Mouse (Mus musculus): Measurements from ENCODE around the gene Wnt2b.

DNA sequence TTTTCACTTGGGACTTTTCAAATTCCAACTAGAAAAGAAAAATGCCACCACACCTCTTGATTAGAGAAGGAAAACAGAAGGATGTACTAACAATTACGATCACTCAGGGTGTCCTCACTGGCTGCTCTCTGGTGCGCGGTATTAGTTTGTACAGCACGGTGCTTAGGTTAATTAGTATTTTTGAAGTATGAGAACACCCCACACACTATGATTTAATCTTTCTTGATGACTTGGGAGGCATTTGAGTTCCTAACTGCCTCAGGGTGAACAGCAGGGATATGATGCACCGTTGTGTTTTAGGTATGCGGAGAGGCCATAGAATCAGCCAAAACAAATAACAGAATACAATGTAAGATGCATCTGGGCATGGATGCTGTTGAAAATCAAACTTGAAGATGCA, 44.4 kb upstream of the Wnt2b start:
- TF ChIP-seq CTCF (conservative IDR thresholded peaks at IDR 0.05; ENCODE audit: low read length) (no peak), NANOG (IDR thresholded peaks at IDR 0.05; ENCODE audit: borderline replicate concordance, low read length) (no peak), POU5F1 (IDR thresholded peaks at IDR 0.05; ENCODE audit: borderline replicate concordance, low read length) (no peak)
